In the genomic region with DNA sequence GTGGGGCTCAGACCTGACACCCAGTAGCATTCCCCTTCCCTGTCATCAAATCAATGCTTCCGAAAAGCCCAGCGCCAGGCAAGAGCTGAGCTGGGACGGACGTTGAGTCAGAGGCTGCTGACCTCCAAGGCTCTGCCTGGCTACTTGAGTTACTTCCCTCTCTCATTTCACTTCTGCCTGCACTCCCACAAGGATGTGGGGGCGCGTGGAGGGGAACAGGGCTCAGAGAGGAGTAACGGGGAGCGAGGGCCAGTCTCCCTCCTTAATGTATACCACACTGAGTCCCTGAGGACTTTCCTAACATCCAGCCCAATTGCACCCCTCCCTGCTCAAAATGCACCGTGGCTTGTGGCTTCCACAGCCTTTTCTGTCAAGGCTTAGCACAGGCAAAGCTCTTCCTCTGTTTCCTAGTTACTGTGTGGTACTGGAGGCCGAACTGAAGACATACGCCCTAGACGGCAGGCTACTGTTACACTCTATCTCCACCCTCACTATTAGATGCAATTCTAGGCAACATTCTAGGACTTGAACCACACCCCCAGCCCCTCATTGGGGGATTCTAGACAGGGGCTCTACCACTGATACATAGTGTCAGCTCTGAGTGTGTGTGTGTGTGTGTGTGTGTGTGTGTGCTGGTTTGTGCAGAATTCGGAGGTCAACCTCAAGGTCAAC, we compare ENCODE assay signal across 15 mouse cellular contexts. TPM values are rescaled to one million over a fixed set of nuclear protein-coding genes. Genes with fewer than 3 reads are reported as not detected.
DNase-seq lines count a peak whose midpoint lies in the region; ATAC-seq and TF ChIP-seq lines count a peak whose summit lies in the region.
"Had no signal": no experiment of that assay in that cellular context is flagged by ENCODE, and none has a peak within 500 bp of the region (broad histone marks: within the 10 kb centered on the region; RNA-seq: fewer than 3 reads in every experiment).

No protein-coding gene starts in this region.

- no peaks in the 10 kb centered on the region for H3K79me2 ChIP-seq in MEL (ENCODE audit: control insufficient read depth, insufficient read depth, low read length, poor library complexity)

- no peak for TF ChIP-seq EP300 in MEL (IDR thresholded peaks at IDR 0.05; ENCODE audit: low read depth in 1 of 2, low read length in 2 of 2)

- no peak overlapping the region for H3K4me2 ChIP-seq in hindbrain, embryonic 13.5 days
- no peak overlapping the region; the same call in 1 of the 2 replicates for H3K4me2 ChIP-seq in embryonic facial prominence, embryonic 13.5 days
- H3K4me2 ChIP-seq: heart, embryonic 12.5 days; limb, embryonic 15.5 days had no signal

- WGBS in hindbrain, embryonic 13.5 days = 69% methylated on average over 13 of the region's 13 CpGs
- 66% methylated on average over 13 of the region's 13 CpGs for WGBS in hindbrain, embryonic 10.5 days
- 40% methylated on average over 13 of the region's 13 CpGs for WGBS in embryonic facial prominence, embryonic 13.5 days

- H3K9ac ChIP-seq in hindbrain, embryonic 13.5 days = 0 out of 2 replicates have a peak overlapping the region, but pooled peaks have one; percentile 31
- no peak overlapping the region for H3K9ac ChIP-seq in MEL (ENCODE audit: control insufficient read depth, low read depth, low read length, poor library complexity, severe bottlenecking)
- peak overlapping the region; percentile 49; the same call in 1 of the 2 replicates for H3K9ac ChIP-seq in embryonic facial prominence, embryonic 13.5 days
- H3K9ac ChIP-seq: heart, embryonic 12.5 days; limb, embryonic 15.5 days had no signal

- H3K4me1 ChIP-seq in hindbrain, embryonic 13.5 days (replicated peaks) = peaks cover 17% of the 10 kb centered on the region
- peaks cover 17% of the 10 kb centered on the region; the same call in 1 of the 2 replicates for H3K4me1 ChIP-seq in hindbrain, embryonic 10.5 days (replicated peaks)
- H3K4me1 ChIP-seq in MEL (ENCODE audit: control insufficient read depth in 1 of 2, insufficient read depth in 2 of 2, low read length in 2 of 2) = peaks cover 12 to 60% of the 10 kb centered on the region in 2 experiments
- peaks cover 25% of the 10 kb centered on the region for H3K4me1 ChIP-seq in embryonic facial prominence, embryonic 13.5 days
- peaks cover 88% of the 10 kb centered on the region for H3K4me1 ChIP-seq in megakaryocyte, embryonic 14.5 days

- DNase-seq in hindbrain, embryonic 10.5 days (ENCODE audit: low spot score) = no peak
- no peak for DNase-seq in MEL (ENCODE audit: low read depth, low spot score)
- no peak for DNase-seq in frontal cortex, postnatal 25 days (ENCODE audit: low spot score in 2 of 2)
- no peak for DNase-seq in cerebellum, adult 11 months
- DNase-seq: cerebellum, adult 18-20 months; midbrain, embryonic 14.5 days had no signal

- H3K27me3 ChIP-seq in hindbrain, embryonic 13.5 days = peaks cover 3% of the 10 kb centered on the region; the same call in 1 of the 2 replicates
- H3K27me3 ChIP-seq in hindbrain, embryonic 10.5 days (ENCODE audit: insufficient read depth, poor library complexity, severe bottlenecking) = no peaks in the 10 kb centered on the region
- no peaks in the 10 kb centered on the region for H3K27me3 ChIP-seq in MEL (ENCODE audit: control insufficient read depth in 1 of 2, insufficient read depth in 2 of 2, low read length in 2 of 2)
- H3K27me3 ChIP-seq in embryonic facial prominence, embryonic 13.5 days = 0 out of 2 replicates have a peak, but pooled peaks cover under 1% of the 10 kb centered on the region
- no peaks in the 10 kb centered on the region for H3K27me3 ChIP-seq in megakaryocyte, embryonic 14.5 days (replicated peaks)
- H3K27me3 ChIP-seq: CH12.LX; heart, embryonic 12.5 days; limb, embryonic 15.5 days had no signal

- no peak for ATAC-seq in hindbrain, embryonic 13.5 days (ENCODE audit: low FRiP score)
- peak; percentile 8; the same call in 1 of the 2 replicates for ATAC-seq in embryonic facial prominence, embryonic 13.5 days (ENCODE audit: insufficient number of reproducible peaks, insufficient read depth, low FRiP score, low TSS enrichment, low read depth)
- ATAC-seq: hindbrain, embryonic 16.5 days had no signal

- H3K36me3 ChIP-seq in hindbrain, embryonic 13.5 days = no peaks in the 10 kb centered on the region
- no peaks in the 10 kb centered on the region for H3K36me3 ChIP-seq in hindbrain, embryonic 10.5 days
- H3K36me3 ChIP-seq in MEL (ENCODE audit: control insufficient read depth in 1 of 2, insufficient read depth in 2 of 2, low read length in 2 of 2) = peaks cover 2 to 43% of the 10 kb centered on the region in 2 experiments
- no peaks in the 10 kb centered on the region for H3K36me3 ChIP-seq in embryonic facial prominence, embryonic 13.5 days
- H3K36me3 ChIP-seq in megakaryocyte, embryonic 14.5 days (replicated peaks; ENCODE audit: low read length) = peaks cover 14% of the 10 kb centered on the region
- H3K36me3 ChIP-seq: heart, embryonic 12.5 days; limb, embryonic 15.5 days had no signal

- TF ChIP-seq RAD21 in MEL (IDR thresholded peaks at IDR 0.05; ENCODE audit: low read depth, low read length) = no peak

- no peak for TF ChIP-seq POLR2A in MEL (IDR thresholded peaks at IDR 0.05; ENCODE audit: control insufficient read depth in 1 of 2, insufficient read depth in 1 of 2, low read depth in 1 of 2, low read length in 2 of 2, poor library complexity in 1 of 2)

- TF ChIP-seq CTCF in MEL (IDR thresholded peaks at IDR 0.05 in 2 of 3, conservative IDR thresholded peaks at IDR 0.05 in 1 of 3; ENCODE audit: control insufficient read depth in 1 of 3, insufficient read depth in 1 of 3, low read depth in 2 of 3, low read length in 3 of 3, poor library complexity in 1 of 3, severe bottlenecking in 1 of 3) = no peak

- H3K4me3 ChIP-seq in hindbrain, embryonic 13.5 days = no peak overlapping the region
- H3K4me3 ChIP-seq in hindbrain, embryonic 10.5 days = no peak overlapping the region
- no peak overlapping the region for H3K4me3 ChIP-seq in MEL (ENCODE audit: control insufficient read depth in 1 of 2, insufficient read depth in 1 of 2, low read depth in 2 of 2, low read length in 2 of 2)
- H3K4me3 ChIP-seq in embryonic facial prominence, embryonic 13.5 days = no peak overlapping the region
- peak overlapping the region; percentile 76 for H3K4me3 ChIP-seq in megakaryocyte, embryonic 14.5 days (replicated peaks)
- H3K4me3 ChIP-seq: heart, embryonic 12.5 days; layer of hippocampus, adult 2 months; limb, embryonic 15.5 days had no signal

- no peaks in the 10 kb centered on the region for H3K9me3 ChIP-seq in hindbrain, embryonic 13.5 days
- no peaks in the 10 kb centered on the region for H3K9me3 ChIP-seq in hindbrain, embryonic 10.5 days
- no peaks in the 10 kb centered on the region for H3K9me3 ChIP-seq in MEL (replicated peaks; ENCODE audit: insufficient read depth, low read length)
- no peaks in the 10 kb centered on the region for H3K9me3 ChIP-seq in embryonic facial prominence, embryonic 13.5 days
- H3K9me3 ChIP-seq in megakaryocyte, embryonic 14.5 days = no peaks in the 10 kb centered on the region
- H3K9me3 ChIP-seq: heart, embryonic 12.5 days; limb, embryonic 15.5 days had no signal

- H3K27ac ChIP-seq in hindbrain, embryonic 13.5 days = no peak overlapping the region
- H3K27ac ChIP-seq in hindbrain, embryonic 10.5 days = no peak overlapping the region
- H3K27ac ChIP-seq in MEL (ENCODE audit: control insufficient read depth, low read depth, low read length) = peak overlapping the region; percentile 15
- peak overlapping the region; percentile 60; the same call in 1 of the 2 replicates for H3K27ac ChIP-seq in embryonic facial prominence, embryonic 13.5 days
- H3K27ac ChIP-seq: layer of hippocampus, adult 2 months had no signal

RNA-seq across cellular contexts. Expression of a gene that starts 9.8 kb away (rescaled TPM):
- 31.3 and 35.9 TPM in 2 replicates for polyA plus RNA-seq in hindbrain, embryonic 13.5 days (2015; fragmentation: Nextera tagmentation; extraction: Ambion mirVana)
- polyA plus RNA-seq in hindbrain, embryonic 10.5 days (2016; fragmentation: Nextera tagmentation; extraction: Ambion mirVana) = 27.4 and 32.7 TPM in 2 replicates
- 47.5 and 54.6 TPM in 2 replicates for total RNA-seq in MEL (2012; rRNA removed)
- polyA plus RNA-seq in MEL (2012; ENCODE audit: insufficient read depth in 1 of 2, insufficient read length in 2 of 2, low read depth in 1 of 2, low replicate concordance in 2 of 2, missing spikeins in 1 of 2) = 10 to 100 TPM in 1 of 2 experiments, not detected in 1; 95.3 TPM
- 21.6 and 27.0 TPM in 2 replicates for polyA plus RNA-seq in embryonic facial prominence, embryonic 13.5 days (2015; fragmentation: Nextera tagmentation; extraction: Ambion mirVana)
- 42.3 and 58.9 TPM in 2 replicates for polyA plus RNA-seq in megakaryocyte, embryonic 14.5 days (2012; ENCODE audit: insufficient read depth, low replicate concordance)

RNA-seq across cellular contexts. Expression of a gene that starts 19.6 kb away (rescaled TPM):
- 1.2 and 1.5 TPM in 2 replicates for polyA plus RNA-seq in hindbrain, embryonic 13.5 days (2015; fragmentation: Nextera tagmentation; extraction: Ambion mirVana)
- 3.9 and 4.2 TPM in 2 replicates for polyA plus RNA-seq in hindbrain, embryonic 10.5 days (2016; fragmentation: Nextera tagmentation; extraction: Ambion mirVana)
- 175 and 256 TPM in 2 replicates for total RNA-seq in MEL (2012; rRNA removed)
- 100 to 1,000 TPM in 1 of 2 experiments, not detected in 1; 188 TPM for polyA plus RNA-seq in MEL (2012; ENCODE audit: insufficient read depth in 1 of 2, insufficient read length in 2 of 2, low read depth in 1 of 2, low replicate concordance in 2 of 2, missing spikeins in 1 of 2)
- polyA plus RNA-seq in embryonic facial prominence, embryonic 13.5 days (2015; fragmentation: Nextera tagmentation; extraction: Ambion mirVana) = 1.9 and 2.1 TPM in 2 replicates
- polyA plus RNA-seq in megakaryocyte, embryonic 14.5 days (2012; ENCODE audit: insufficient read depth, low replicate concordance) = 9.0 and 25.3 TPM in 2 replicates

RNA-seq across cellular contexts. Expression of a gene that starts 40.7 kb away (rescaled TPM):
- polyA plus RNA-seq in hindbrain, embryonic 13.5 days (2015; fragmentation: Nextera tagmentation; extraction: Ambion mirVana) = not detected in 2 replicates
- not detected in 2 replicates for polyA plus RNA-seq in hindbrain, embryonic 10.5 days (2016; fragmentation: Nextera tagmentation; extraction: Ambion mirVana)
- total RNA-seq in MEL (2012; rRNA removed) = not detected in 2 replicates
- polyA plus RNA-seq in MEL (2012; ENCODE audit: insufficient read depth in 1 of 2, insufficient read length in 2 of 2, low read depth in 1 of 2, low replicate concordance in 2 of 2, missing spikeins in 1 of 2) = not detected
- polyA plus RNA-seq in embryonic facial prominence, embryonic 13.5 days (2015; fragmentation: Nextera tagmentation; extraction: Ambion mirVana) = 0.45 and 0.91 TPM in 2 replicates
- polyA plus RNA-seq in megakaryocyte, embryonic 14.5 days (2012; ENCODE audit: insufficient read depth, low replicate concordance) = not detected in 2 replicates
- total RNA-seq: CH12.LX; layer of hippocampus, adult 2 months had no signal
- polyA plus RNA-seq: frontal cortex, adult 2 months; heart, embryonic 12.5 days; hindbrain, embryonic 16.5 days; midbrain, embryonic 14.5 days had no signal

RNA-seq across cellular contexts. Expression of a gene that starts 55.9 kb away (rescaled TPM):
- 0.19 TPM in 1 of 2 replicates, not detected in the other for polyA plus RNA-seq in hindbrain, embryonic 13.5 days (2015; fragmentation: Nextera tagmentation; extraction: Ambion mirVana)
- polyA plus RNA-seq in hindbrain, embryonic 10.5 days (2016; fragmentation: Nextera tagmentation; extraction: Ambion mirVana) = 0.25 TPM in 1 of 2 replicates, not detected in the other
- not detected in 2 replicates for total RNA-seq in MEL (2012; rRNA removed)
- not detected for polyA plus RNA-seq in MEL (2012; ENCODE audit: insufficient read depth in 1 of 2, insufficient read length in 2 of 2, low read depth in 1 of 2, low replicate concordance in 2 of 2, missing spikeins in 1 of 2)
- 0.25 TPM in 1 of 2 replicates, not detected in the other for polyA plus RNA-seq in embryonic facial prominence, embryonic 13.5 days (2015; fragmentation: Nextera tagmentation; extraction: Ambion mirVana)
- not detected in 2 replicates for polyA plus RNA-seq in megakaryocyte, embryonic 14.5 days (2012; ENCODE audit: insufficient read depth, low replicate concordance)
- total RNA-seq: CH12.LX; layer of hippocampus, adult 2 months had no signal
- polyA plus RNA-seq: frontal cortex, adult 2 months; heart, embryonic 12.5 days; limb, embryonic 15.5 days; midbrain, embryonic 14.5 days had no signal

Comparison
In these comparisons a context has a peak if more than half of its experiments do, and no peak if none do; other contexts are left out.
1. H3K27ac ChIP-seq: peak in MEL (single experiment) and embryonic facial prominence, embryonic 13.5 days (single experiment); none in hindbrain, embryonic 13.5 days (single experiment) and hindbrain, embryonic 10.5 days (single experiment).